ENCODE assay signal across 9 mouse cellular contexts in genomic region chrX:11087913-11088312, GRCm38 (mm10).
DNase-seq lines count a peak whose midpoint lies in the region; ATAC-seq and TF ChIP-seq lines count a peak whose summit lies in the region.
"Had no signal": no experiment of that assay in that cellular context is flagged by ENCODE, and none has a peak within 500 bp of the region (broad histone marks: within the 10 kb centered on the region; RNA-seq: fewer than 3 reads in every experiment).

No protein-coding gene starts in this region.

- H3K36me3 ChIP-seq in kidney, adult 2 months (ENCODE audit: control insufficient read depth, insufficient read depth, low read length) = no peaks in the 10 kb centered on the region
- H3K36me3 ChIP-seq in liver, embryonic 11.5 days (ENCODE audit: control insufficient read depth, insufficient read depth, low read length) = no peaks in the 10 kb centered on the region
- H3K36me3 ChIP-seq in neural tube, embryonic 11.5 days (ENCODE audit: control insufficient read depth, insufficient read depth, low read length) = no peaks in the 10 kb centered on the region
- H3K36me3 ChIP-seq: G1E had no signal

- no peaks in the 10 kb centered on the region; the same call in 1 of the 2 replicates for H3K4me1 ChIP-seq in kidney, adult 2 months (ENCODE audit: control insufficient read depth, insufficient read depth, low read length)
- H3K4me1 ChIP-seq in liver, embryonic 11.5 days (replicated peaks; ENCODE audit: control insufficient read depth, insufficient read depth, low read length) = no peaks in the 10 kb centered on the region
- no peaks in the 10 kb centered on the region for H3K4me1 ChIP-seq in neural tube, embryonic 11.5 days (ENCODE audit: control insufficient read depth, insufficient read depth, low read length)

- peak; percentile 55 for ATAC-seq in frontal cortex, adult (ENCODE audit: low TSS enrichment)
- no peak for ATAC-seq in liver, embryonic 11.5 days (replicated peaks; ENCODE audit: low FRiP score)
- no peak for ATAC-seq in neural tube, embryonic 11.5 days (ENCODE audit: insufficient read depth, low FRiP score, low TSS enrichment)

- H3K9me3 ChIP-seq in liver, embryonic 11.5 days (ENCODE audit: control insufficient read depth, low read length) = no peaks in the 10 kb centered on the region
- no peaks in the 10 kb centered on the region for H3K9me3 ChIP-seq in neural tube, embryonic 11.5 days (ENCODE audit: control insufficient read depth, low read length)
- H3K9me3 ChIP-seq: G1E had no signal

- H3K27me3 ChIP-seq in kidney, adult 2 months (replicated peaks; ENCODE audit: control insufficient read depth, insufficient read depth, low read length) = no peaks in the 10 kb centered on the region
- no peaks in the 10 kb centered on the region; the same call in 1 of the 2 replicates for H3K27me3 ChIP-seq in liver, embryonic 11.5 days (replicated peaks; ENCODE audit: control insufficient read depth, insufficient read depth, low read length)
- no peaks in the 10 kb centered on the region for H3K27me3 ChIP-seq in neural tube, embryonic 11.5 days (ENCODE audit: control insufficient read depth, insufficient read depth, low read length)

- H3K9ac ChIP-seq in liver, embryonic 11.5 days (ENCODE audit: low read depth, low read length) = no peak overlapping the region
- H3K9ac ChIP-seq in neural tube, embryonic 11.5 days (ENCODE audit: low read length) = no peak overlapping the region

- no peak overlapping the region for H3K27ac ChIP-seq in kidney, adult 2 months (ENCODE audit: insufficient read depth, low read depth, low read length)
- no peak overlapping the region for H3K27ac ChIP-seq in liver, embryonic 11.5 days (ENCODE audit: low read depth, low read length)
- H3K27ac ChIP-seq in neural tube, embryonic 11.5 days (ENCODE audit: low read depth, low read length) = no peak overlapping the region

- peak overlapping the region; percentile 33 for H3K4me2 ChIP-seq in liver, embryonic 11.5 days
- no peak overlapping the region for H3K4me2 ChIP-seq in neural tube, embryonic 11.5 days (ENCODE audit: low read depth)

- DNase-seq in frontal cortex, postnatal 25 days (ENCODE audit: low spot score in 2 of 2) = no peak
- peak; percentile 12 for DNase-seq in c-Kit-positive CD71-negative TER-119-negative erythroid progenitor cells, embryonic 14.5 days (ENCODE audit: low read depth)
- peak; percentile 9 to 14 for DNase-seq in gastrocnemius, postnatal 36 days
- DNase-seq in kidney, adult 2 months = peak; percentile 15
- no peak for DNase-seq in liver, embryonic 11.5 days (ENCODE audit: low spot score)
- DNase-seq in neural tube, embryonic 11.5 days (ENCODE audit: low spot score) = peak; percentile 58
- DNase-seq in yolk sac, embryonic 10.5 days (ENCODE audit: low spot score) = peak; percentile 16

- intact Hi-C loops in gastrocnemius, postnatal 36 days (cut with DNase I) = no loop called here

- no peak overlapping the region for H3K4me3 ChIP-seq in kidney, adult 2 months (ENCODE audit: insufficient read depth, low read depth, low read length)
- H3K4me3 ChIP-seq in liver, embryonic 11.5 days (ENCODE audit: low read depth, low read length) = no peak overlapping the region
- H3K4me3 ChIP-seq in neural tube, embryonic 11.5 days (ENCODE audit: low read depth, low read length) = no peak overlapping the region

- TF ChIP-seq CTCF in kidney, adult 2 months (conservative IDR thresholded peaks at IDR 0.05; ENCODE audit: insufficient read depth, insufficient read length, low read depth, low read length) = peak; percentile 39

- 30% methylated on average over 14 of the region's 14 CpGs for WGBS in kidney, adult 2 months
- WGBS in liver, embryonic 11.5 days = 21% methylated on average over 14 of the region's 14 CpGs
- 22% methylated on average over 14 of the region's 14 CpGs for WGBS in neural tube, embryonic 11.5 days

- no peak for TF ChIP-seq POLR2A in kidney, adult 2 months (IDR thresholded peaks at IDR 0.05; ENCODE audit: low read depth, low read length)

Comparison
In these comparisons a context has a peak if more than half of its experiments do, and no peak if none do; other contexts are left out.
1. DNase-seq: peak in c-Kit-positive CD71-negative TER-119-negative erythroid progenitor cells, embryonic 14.5 days (single experiment), gastrocnemius, postnatal 36 days (2 of 2), kidney, adult 2 months (single experiment), neural tube, embryonic 11.5 days (single experiment) and yolk sac, embryonic 10.5 days (single experiment); none in frontal cortex, postnatal 25 days (0 of 2) and liver, embryonic 11.5 days (single experiment).